Mouse (Mus musculus) testis, adult 2 months (tissue): ENCODE results near the gene Dzip3.

Experiments
- CTCF ChIP-seq: fragments of 200-500 bp; IDR thresholded peaks from 2 replicates; pipeline ENCODE4 v1.5.1; 2012; ENCODE audit warnings: low read depth, mild to moderate bottlenecking, inconsistent platforms, low read length, moderate library complexity; ENCODE audit not compliant: control insufficient read depth, insufficient read depth, insufficient replicate concordance
- POLR2A ChIP-seq: fragments of 200-500 bp; IDR thresholded peaks from 2 replicates; pipeline ENCODE4 v1.6.1; 2012; ENCODE audit warnings: low read depth, mild to moderate bottlenecking, inconsistent platforms, low read length, moderate library complexity; ENCODE audit not compliant: control insufficient read depth

DNA sequence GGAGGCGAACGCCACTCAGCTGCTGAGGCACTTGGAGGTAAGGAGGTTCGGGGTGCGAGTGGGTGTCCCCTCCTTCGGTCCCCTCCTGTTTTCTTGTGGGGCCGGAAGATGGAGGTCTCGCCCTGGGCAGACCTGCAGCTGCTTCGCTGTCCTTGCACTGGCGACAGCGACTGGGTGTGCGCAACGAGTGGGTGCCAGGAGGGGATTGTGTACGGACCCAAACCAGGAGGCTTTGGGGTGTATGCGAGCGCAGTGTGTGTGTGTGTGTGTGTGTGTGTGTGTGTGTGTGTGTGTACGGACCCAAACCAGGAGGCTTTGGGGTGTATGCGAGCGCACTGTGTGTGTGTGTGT is 353 bp upstream of the Dzip3 start:
- no peak for TF ChIP-seq POLR2A
- TF ChIP-seq CTCF = no peak
